Mouse (Mus musculus): ENCODE data around the gene Slc35f4.

The Slc35f4 gene

GRCm38 (mm10) chr14:49525931-49526291, at the start of gene Slc35f4:
Gene Slc35f4, minus strand, starts transcription at chr14:49526046.
- DNase-seq, result no peak

- no peak for DNase-seq
These were observed 42.5 kb upstream of the Slc35f4 start for GRCm38 (mm10) chr14:49568369-49568768.

- no peak for DNase-seq
These were observed 34.9 kb upstream of the Slc35f4 start for GRCm38 (mm10) chr14:49560706-49561105.

- no peak for DNase-seq
These were observed 14.3 kb upstream of the Slc35f4 start for GRCm38 (mm10) chr14:49540104-49540503.

- peak; percentile 12 to 29 for DNase-seq
These were observed 493 bp downstream of the Slc35f4 start for GRCm38 (mm10) chr14:49525176-49525930.

GRCm38 (mm10) chr14:49524665-49525064, 1.2 kb downstream of the Slc35f4 start:
- DNase-seq, result no peak

- DNase-seq, result no peak
These were observed 10.7 kb downstream of the Slc35f4 start for GRCm38 (mm10) chr14:49515096-49515665.

- DNase-seq, result no peak
These were observed 11.7 kb downstream of the Slc35f4 start for GRCm38 (mm10) chr14:49514137-49514536.

GRCm38 (mm10) chr14:49495192-49495591, 30.7 kb downstream of the Slc35f4 start:
- no peak for DNase-seq

- no peak for DNase-seq
These were observed 32.1 kb downstream of the Slc35f4 start for GRCm38 (mm10) chr14:49493793-49494192.

GRCm38 (mm10) chr14:49492506-49492905, 33.3 kb downstream of the Slc35f4 start:
- no peak for DNase-seq

- DNase-seq, result no peak
These were observed 49.2 kb downstream of the Slc35f4 start for GRCm38 (mm10) chr14:49476602-49477001.

- DNase-seq, result no peak
These were observed 64.1 kb downstream of the Slc35f4 start for GRCm38 (mm10) chr14:49461761-49462160.

GRCm38 (mm10) chr14:49460799-49461198, 65.0 kb downstream of the Slc35f4 start:
- DNase-seq, result no peak

- DNase-seq, result no peak
These were observed 71.4 kb downstream of the Slc35f4 start for GRCm38 (mm10) chr14:49454283-49454914.

- DNase-seq, result no peak
These were observed 72.1 kb downstream of the Slc35f4 start for GRCm38 (mm10) chr14:49453782-49454181.

GRCm38 (mm10) chr14:49447669-49448068, 78.2 kb downstream of the Slc35f4 start:
- DNase-seq, result peak in 1 of 2 experiments; percentile 2

GRCm38 (mm10) chr14:49446461-49446860, 79.4 kb downstream of the Slc35f4 start:
- DNase-seq, result no peak

GRCm38 (mm10) chr14:49436811-49437210, 89.0 kb downstream of the Slc35f4 start:
- no peak for DNase-seq

GRCm38 (mm10) chr14:49431821-49432220, 94.0 kb downstream of the Slc35f4 start:
- DNase-seq, result no peak

GRCm38 (mm10) chr14:49392482-49392881, 133.4 kb downstream of the Slc35f4 start:
- DNase-seq, result no peak

GRCm38 (mm10) chr14:49362161-49362560, 163.7 kb downstream of the Slc35f4 start:
- DNase-seq, result no peak

GRCm38 (mm10) chr14:49355561-49355960, 170.3 kb downstream of the Slc35f4 start:
- DNase-seq, result no peak

- peak; percentile 9 to 18 for DNase-seq
These were observed 177.0 kb downstream of the Slc35f4 start for GRCm38 (mm10) chr14:49348897-49349250.
